Mouse (Mus musculus) skeletal muscle tissue, adult 2 months (tissue): ENCODE data around the gene Pofut1.
A peak's percentile ranks its signal among the peaks of the same experiment; 100 is the strongest.

Experiments
- DNase-seq: peaks from one replicate; pipeline ENCODE4 v3.0.0-alpha.2; 2012; ENCODE audit warnings: low read depth, low spot score

Gene Pofut1

DNA sequence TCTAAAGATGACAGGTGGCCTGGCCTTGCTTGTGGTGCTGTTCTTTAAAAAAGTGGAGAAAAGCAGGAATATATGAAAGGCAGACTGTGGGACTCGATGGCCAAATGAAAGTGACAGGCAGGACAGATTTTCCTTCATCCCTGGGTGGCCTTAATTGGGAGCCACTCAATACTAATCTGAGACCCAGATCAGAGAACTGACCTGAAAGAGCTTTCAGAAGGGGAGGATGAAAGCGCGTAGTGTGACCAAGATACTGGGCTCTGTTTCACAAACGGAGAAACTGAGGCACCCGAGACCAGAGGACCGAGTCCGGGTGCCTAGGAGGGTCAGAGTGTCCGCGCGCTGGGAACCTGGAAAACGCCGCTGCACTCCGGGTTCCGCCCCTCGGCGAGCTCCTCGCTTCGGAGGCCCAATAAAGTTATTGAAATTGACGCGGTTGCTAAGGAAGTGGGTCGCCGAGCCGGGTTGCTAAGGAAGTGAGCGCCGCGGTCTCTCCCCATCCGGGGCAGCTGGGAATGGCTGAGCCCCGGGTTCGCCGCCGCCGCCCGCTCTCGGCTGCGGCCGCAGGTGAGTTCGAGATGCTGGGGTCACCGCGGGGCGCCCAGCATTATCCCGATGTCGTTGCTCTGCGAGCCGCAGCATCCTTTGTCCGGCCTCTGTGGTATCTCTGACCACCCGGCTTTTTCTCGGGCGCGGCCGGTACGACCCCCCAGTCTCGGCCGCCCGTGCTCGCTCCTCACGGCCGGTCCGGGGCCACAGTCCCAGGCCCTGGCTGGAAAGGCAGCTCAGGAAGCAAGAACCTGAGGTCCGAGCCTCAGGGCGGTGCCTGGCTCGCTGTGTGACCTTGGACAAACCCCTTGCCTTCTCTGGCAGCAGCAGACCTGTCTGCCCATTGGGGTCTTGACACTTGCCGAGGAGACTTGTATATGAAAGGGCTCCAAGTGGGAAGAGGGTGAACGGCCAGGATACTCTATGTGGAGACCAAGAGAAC is 49.9 kb downstream of the Pofut1 start, which contains the start of gene Kif3b:
Gene Kif3b (plus strand): TSS at position 476 of the 991 bp plus-strand sequence.
- DNase-seq, result peak; percentile 74

DNA sequence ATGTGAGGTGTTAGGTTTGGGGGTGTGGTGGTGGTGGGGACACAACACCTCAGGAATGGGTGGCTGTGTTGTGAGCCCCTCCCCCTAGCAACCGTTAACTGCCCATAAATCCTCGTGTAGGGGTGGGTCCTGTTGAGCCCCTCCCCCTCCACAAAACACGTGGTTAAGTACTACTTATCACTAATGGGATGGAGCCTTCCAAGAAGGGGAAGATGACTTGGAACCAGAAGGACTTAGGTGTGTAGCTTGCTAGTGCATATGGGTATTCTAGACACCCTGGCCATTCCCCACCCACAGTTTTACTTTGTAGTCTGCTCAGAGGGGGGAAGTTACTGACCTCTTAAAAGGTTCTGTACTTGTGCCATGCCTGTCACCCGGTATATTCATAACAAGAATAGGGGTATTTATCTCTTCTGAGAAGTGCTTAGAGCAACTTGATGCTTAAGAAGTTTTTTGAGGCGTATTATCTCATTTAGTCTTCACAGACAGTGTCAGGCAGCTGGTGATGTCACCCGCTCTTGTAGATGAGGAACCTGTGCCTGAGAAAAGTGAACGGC is 51.0 kb downstream of the Pofut1 start:
- no peak for DNase-seq

DNA sequence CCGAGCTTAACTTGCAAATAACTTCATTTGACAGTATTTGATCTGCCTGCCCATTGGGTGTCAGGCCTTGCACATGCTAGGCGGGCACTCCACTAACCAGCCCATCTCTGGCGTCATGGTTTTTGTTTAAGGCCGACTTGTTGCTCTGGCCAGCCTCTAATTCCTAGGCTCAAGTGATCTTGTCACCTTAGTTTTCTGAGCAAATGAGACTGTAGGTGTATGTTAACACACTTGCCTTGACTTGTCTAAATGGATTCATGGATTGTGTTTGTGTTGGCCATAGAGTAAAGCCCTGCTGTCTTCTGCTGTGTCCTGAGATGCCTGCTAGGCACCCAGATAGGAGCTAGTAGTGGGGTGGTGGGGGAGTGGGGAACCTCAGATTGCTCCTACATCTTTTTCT is 53.9 kb downstream of the Pofut1 start:
- DNase-seq, result no peak

DNA sequence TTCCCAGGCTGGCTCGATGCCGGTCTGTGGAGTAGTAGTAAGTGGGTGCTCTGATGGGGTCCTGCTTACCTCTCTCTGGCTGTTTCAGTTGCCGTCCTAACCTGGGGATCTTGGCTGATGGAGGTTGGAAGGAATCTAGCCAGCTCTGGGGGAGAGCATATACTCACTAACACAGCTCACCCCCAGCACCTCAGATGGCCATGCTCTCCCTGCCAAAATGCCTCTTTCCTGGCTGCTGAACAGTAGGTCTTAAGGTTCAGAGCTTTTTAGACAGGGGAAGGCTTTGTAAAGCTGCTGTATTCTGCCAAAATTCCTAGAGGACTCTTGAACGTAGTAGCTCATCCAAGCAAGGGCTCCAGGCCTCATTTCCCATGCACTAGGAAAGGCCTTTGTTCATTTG is 56.4 kb downstream of the Pofut1 start:
- DNase-seq, result no peak

DNA sequence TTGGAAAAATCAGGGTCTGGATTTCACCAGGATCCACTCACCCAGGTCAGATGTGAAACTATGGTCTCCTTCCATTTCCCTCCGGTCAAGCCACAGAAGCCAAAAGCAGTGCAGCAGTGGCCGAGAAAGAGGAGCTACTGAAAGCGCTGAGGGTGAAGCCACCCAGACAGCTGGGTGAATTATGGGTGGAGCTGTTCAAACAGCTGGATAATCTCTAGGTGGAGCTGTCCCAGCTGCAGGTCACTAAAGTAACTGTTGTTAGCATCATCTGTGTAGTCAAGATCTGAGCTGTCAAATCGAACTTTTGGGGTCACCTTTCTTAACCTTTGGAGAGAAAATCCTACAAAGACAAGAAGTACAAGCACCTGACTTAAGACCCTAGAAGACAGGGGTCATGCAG is 57.1 kb downstream of the Pofut1 start:
- DNase-seq, result no peak

DNA sequence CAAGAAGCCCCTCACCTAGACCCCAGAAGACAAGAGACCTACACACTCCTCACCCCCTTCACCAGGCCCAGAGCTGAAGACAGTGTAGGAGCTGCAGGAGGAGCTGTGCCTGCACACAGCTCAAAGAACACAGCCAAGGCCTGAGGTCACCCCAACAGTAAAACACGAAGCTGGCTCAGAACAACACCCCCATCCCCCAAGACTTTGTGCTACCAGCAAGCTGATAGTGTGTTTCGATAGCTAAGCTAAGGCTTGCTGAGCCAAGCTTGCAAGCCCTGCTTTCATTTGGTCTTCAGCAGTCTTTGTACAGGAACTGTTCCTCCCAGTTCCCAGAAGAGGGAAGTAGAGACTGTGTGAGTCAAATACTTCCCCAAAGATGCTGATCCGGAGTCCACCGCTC is 57.5 kb downstream of the Pofut1 start:
- peak; percentile 60 for DNase-seq

DNA sequence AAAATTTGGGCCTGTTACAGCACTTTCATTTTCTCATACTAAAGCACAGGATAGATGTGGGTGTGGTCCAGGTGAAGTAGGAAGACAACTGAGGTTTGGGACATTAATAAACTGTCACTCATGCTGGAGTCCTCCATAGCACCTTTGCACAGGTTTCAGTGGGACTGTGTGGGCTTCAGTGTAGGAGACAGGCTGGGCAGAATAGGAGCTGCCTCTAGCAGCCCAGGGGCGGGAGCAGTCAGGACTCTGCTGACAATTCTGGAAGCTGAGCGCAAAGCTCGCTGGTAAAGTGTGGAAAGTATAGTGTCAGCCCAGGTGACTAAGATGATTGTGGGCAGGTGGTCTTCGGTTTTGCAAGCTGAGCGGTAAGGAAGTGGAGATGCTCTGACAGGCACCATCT is 59.8 kb downstream of the Pofut1 start:
- DNase-seq, result no peak

DNA sequence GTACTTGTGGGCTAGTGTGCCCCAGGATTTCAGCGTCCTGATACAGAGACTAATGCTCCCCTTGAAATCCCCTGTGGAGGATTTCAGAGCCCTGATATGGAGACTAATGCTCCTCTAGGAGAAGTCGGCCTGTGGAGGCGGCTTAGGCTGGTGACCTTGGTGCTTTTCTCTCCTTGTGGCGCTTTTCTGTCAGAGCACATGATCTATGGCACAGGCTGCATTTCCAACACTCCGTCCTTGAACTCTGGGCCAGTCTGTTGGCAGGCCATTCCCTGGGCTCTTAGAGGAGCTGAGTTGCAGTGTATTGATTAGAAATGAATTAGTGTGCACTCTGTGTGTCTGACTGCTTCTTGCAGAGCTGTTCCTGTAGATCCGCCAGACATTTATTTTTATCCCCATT is 63.9 kb downstream of the Pofut1 start:
- no peak for DNase-seq

DNA sequence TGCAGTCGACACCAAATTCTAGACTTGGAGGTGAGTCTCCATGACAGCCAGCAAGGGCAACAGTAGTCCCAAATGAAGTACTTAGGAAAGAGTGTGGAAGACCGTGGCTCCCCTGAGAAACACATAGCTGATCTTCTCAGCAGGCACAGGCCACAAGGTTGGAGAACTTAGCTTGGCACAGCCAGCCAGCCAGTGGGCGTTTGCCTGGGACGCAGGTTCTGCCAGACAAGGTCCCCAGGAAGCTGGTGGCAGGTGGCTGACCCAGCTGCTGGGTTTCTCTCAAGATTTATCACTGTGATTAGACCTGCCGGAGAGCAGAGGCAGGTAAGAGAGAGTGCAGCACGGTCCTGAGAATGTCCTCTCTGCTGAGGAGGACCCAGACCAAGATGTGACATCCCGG is 67.3 kb downstream of the Pofut1 start:
- no peak for DNase-seq

DNA sequence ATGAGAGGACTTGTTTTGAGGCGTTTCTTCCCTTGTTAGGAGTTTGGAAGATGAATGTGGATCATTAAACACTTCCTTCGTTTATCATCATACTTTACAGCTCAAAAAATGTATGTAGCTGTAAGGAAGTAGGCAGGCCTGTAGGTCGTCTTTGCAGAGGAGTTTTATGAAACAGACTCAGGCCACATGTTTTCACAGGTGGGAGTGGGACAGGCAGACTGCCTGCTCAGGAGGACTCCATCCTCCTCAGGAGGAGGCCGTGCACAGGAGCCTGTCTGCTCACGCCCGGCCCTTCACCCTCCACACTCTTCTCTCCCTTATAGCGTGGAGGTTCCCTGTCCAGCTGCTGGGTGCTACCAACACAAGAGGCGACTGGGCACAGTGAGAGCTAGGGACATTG is 67.8 kb downstream of the Pofut1 start:
- DNase-seq, result no peak

DNA sequence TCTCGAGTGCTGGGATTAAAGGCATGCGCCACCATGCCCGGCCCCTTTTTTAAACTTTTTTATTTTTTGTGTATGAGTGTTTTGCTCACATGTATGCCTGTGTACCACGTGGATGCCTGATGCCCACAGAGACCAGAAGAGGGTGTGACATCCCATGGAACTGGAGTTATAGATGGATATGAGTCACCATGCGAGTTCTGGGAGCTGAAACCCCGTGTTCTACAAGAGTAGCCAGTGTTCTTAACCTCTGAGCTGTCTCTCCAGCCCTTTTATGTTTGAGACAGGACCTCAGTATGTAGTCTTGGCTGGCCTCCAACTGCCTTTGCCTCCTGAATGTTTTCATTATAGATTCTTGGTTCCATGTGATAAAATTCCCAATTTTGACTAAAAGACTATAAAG is 68.9 kb downstream of the Pofut1 start:
- DNase-seq, result no peak

DNA sequence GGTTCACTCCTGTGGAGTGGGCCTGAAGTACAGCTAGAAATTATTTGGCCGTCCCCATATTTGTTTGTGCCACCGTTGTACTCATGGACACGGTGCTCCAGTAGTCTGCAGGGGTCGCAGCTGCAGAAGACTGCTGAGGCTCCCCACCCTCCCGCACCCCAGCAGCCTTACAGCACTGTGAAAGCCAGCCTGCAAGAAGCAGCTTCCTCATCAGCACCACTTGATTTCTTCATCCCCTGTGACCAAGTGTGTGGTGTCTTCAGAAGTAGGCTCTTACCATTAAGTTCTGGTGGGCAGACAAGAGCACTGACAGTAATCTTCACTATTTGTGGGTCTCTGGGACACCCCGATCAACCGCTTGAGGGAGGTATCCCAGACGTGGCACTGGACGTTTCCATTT is 71.6 kb downstream of the Pofut1 start:
- no peak for DNase-seq

DNA sequence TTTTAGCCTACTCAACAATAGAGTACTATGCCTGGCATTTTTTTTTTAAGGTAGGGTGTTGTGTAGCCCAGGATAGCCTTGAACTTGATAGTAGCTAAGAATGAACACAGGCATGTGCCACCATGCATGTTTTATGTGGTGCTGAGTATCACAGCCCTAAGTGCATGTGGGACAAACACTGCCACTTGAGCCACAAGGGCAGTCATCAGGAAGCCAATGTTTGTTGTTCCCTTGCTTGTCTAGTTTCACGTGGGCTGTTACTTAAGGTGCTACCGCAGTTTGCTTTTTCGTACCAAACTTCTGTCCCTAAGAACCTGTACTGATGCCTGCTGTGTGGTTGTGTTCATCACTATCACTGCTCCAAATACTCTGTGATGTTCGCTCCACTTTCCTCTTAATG is 77.1 kb downstream of the Pofut1 start:
- no peak for DNase-seq

DNA sequence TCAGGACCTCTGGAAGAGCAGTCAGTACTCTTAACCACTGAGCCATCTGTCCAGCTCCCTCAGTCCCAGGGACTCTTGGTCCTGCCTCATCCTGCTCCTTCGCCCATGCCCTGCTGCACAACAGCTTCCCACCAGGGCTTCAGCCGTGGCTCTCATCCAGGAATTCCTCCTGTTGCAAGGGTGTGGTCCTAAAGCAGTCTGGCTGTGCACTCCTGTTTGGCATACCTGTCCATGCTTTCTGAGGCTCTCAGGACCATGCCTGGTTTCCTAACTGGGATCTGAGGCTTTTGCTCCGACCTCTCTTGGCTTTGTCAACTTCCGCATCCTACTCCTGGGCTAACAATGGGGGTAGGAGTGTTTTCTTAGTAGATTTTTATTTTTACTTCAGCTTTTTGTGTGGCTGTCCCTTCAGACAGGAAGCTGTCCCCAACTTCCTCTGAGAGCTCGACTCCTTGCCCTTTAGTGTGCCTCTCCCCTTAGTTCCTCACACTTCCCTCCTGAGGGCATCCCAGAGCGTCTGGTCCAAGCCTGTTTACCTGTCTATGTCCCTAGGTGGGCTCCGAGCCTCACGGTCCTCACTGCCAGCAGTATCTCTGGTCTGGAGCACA is 77.8 kb downstream of the Pofut1 start:
- DNase-seq, result no peak
